Mouse (Mus musculus): ENCODE measurements around the gene Plekha6. TPM values are rescaled to one million over a fixed set of nuclear protein-coding genes. Genes with fewer than 3 reads are reported as not detected.
A peak's percentile ranks its signal among the peaks of the same experiment; 100 is the strongest.

The Plekha6 gene
- polyA plus RNA-seq, 1 experiment from 2014 or later = 8.8 TPM

- no peak overlapping the region for H3K9ac ChIP-seq (ENCODE audit: low read depth, low read length)
- H3K4me2 ChIP-seq (ENCODE audit: low read length) = no peak overlapping the region
- H3K4me1 ChIP-seq (replicated peaks; ENCODE audit: insufficient read depth, low read length) = peaks cover 14% of the 10 kb centered on the region; the same call in 1 of the 2 replicates
- H3K4me3 ChIP-seq (replicated peaks; ENCODE audit: low read depth, low read length) = no peak overlapping the region
- no peaks in the 10 kb centered on the region for H3K9me3 ChIP-seq (replicated peaks; ENCODE audit: low read length)
- no peaks in the 10 kb centered on the region for H3K36me3 ChIP-seq (ENCODE audit: insufficient read depth, low read length)
- WGBS = 71% methylated on average over 2 of the region's 2 CpGs
- DNase-seq (ENCODE audit: low spot score) = no peak
- no peak for ATAC-seq (replicated peaks; ENCODE audit: low FRiP score, low read depth)
- H3K27me3 ChIP-seq (ENCODE audit: insufficient read depth, low read length) = no peaks in the 10 kb centered on the region
- no peak overlapping the region for H3K27ac ChIP-seq
- TF ChIP-seq CTCF (IDR thresholded peaks at IDR 0.05; ENCODE audit: low read depth) = no peak
Observed at GRCm38 (mm10) chr1:133227378-133227777, 63.4 kb downstream of the Plekha6 start.

- Histone ChIP-seq H3K4me2 (ENCODE audit: low read length) (no peak overlapping the region), H3K36me3 (ENCODE audit: insufficient read depth, low read length) (no peaks in the 10 kb centered on the region), H3K4me1 (replicated peaks; ENCODE audit: insufficient read depth, low read length) (0 out of 2 replicates have a peak, but pooled peaks cover 8% of the 10 kb centered on the region), H3K27ac (peak overlapping the region; percentile 31; the same call in 1 of the 2 replicates), H3K9me3 (replicated peaks; ENCODE audit: low read length) (no peaks in the 10 kb centered on the region), H3K27me3 (ENCODE audit: insufficient read depth, low read length) (no peaks in the 10 kb centered on the region), H3K9ac (ENCODE audit: low read depth, low read length) (no peak overlapping the region), H3K4me3 (replicated peaks; ENCODE audit: low read depth, low read length) (no peak overlapping the region)
- DNase-seq (ENCODE audit: low spot score) = peak; percentile 60
- no peak for ATAC-seq (replicated peaks; ENCODE audit: low FRiP score, low read depth)
- no peak for TF ChIP-seq CTCF (IDR thresholded peaks at IDR 0.05; ENCODE audit: low read depth)
- 49% methylated on average over 9 of the region's 9 CpGs for WGBS
Observed at GRCm38 (mm10) chr1:133228809-133229487, 64.9 kb downstream of the Plekha6 start.

DNA sequence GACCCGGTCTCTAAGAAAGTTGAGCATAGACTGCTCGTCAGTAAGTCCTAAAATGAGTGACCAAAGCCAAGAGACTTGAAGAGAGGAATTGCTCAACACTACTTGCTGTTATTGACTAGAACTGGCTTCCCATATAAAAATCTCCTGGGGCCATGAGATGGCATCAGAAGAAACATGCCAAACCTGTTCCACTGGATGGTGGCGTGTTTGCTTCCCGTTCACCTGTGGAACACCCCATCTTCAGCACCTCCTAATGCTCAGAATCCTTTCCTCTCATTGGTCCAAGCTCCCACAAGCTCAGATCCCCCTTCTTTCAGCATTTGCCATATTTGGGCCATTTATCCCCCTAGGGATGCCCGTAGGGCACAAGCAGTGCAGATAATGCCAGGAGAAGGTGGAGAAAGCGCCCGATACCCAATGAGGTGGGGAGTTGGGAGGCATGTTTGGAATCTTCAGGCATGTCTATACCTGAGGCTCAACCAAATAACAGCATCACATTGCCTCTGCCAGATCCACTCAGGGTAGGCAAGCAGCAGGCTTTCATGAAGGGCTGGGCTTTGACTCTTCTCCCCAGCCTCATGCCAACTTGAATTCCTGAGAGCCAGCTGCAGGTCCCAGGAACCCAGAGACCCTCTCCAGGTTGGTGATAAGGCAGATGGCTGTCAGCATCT lies 67.6 kb downstream of the Plekha6 start:
- no peak for DNase-seq (ENCODE audit: low spot score)
- TF ChIP-seq CTCF (IDR thresholded peaks at IDR 0.05; ENCODE audit: low read depth) = no peak
- no peaks in the 10 kb centered on the region for H3K36me3 ChIP-seq (ENCODE audit: insufficient read depth, low read length)
- H3K9me3 ChIP-seq (replicated peaks; ENCODE audit: low read length) = no peaks in the 10 kb centered on the region
- no peak overlapping the region for H3K9ac ChIP-seq (ENCODE audit: low read depth, low read length)
- H3K27me3 ChIP-seq (ENCODE audit: insufficient read depth, low read length) = no peaks in the 10 kb centered on the region
- no peak for ATAC-seq (replicated peaks; ENCODE audit: low FRiP score, low read depth)
- no peak overlapping the region for H3K4me2 ChIP-seq (ENCODE audit: low read length)
- no peak overlapping the region for H3K27ac ChIP-seq
- H3K4me1 ChIP-seq (replicated peaks; ENCODE audit: insufficient read depth, low read length) = peaks cover 17% of the 10 kb centered on the region
- 88% methylated on average over 7 of the region's 7 CpGs for WGBS
- H3K4me3 ChIP-seq (replicated peaks; ENCODE audit: low read depth, low read length) = no peak overlapping the region

- TF ChIP-seq CTCF (IDR thresholded peaks at IDR 0.05; ENCODE audit: low read depth) = no peak
- Histone ChIP-seq H3K36me3 (ENCODE audit: insufficient read depth, low read length) (no peaks in the 10 kb centered on the region), H3K4me3 (replicated peaks; ENCODE audit: low read depth, low read length) (no peak overlapping the region), H3K4me1 (replicated peaks; ENCODE audit: insufficient read depth, low read length) (peaks cover 38% of the 10 kb centered on the region), H3K27ac (no peak overlapping the region), H3K9ac (ENCODE audit: low read depth, low read length) (no peak overlapping the region), H3K4me2 (ENCODE audit: low read length) (no peak overlapping the region), H3K9me3 (replicated peaks; ENCODE audit: low read length) (no peaks in the 10 kb centered on the region), H3K27me3 (ENCODE audit: insufficient read depth, low read length) (no peaks in the 10 kb centered on the region)
- DNase-seq (ENCODE audit: low spot score) (no peak), ATAC-seq (replicated peaks; ENCODE audit: low FRiP score, low read depth) (peak; percentile 52)
- WGBS = 44% methylated on average over 5 of the region's 5 CpGs
Observed at GRCm38 (mm10) chr1:133235909-133236308, 71.9 kb downstream of the Plekha6 start.

DNA sequence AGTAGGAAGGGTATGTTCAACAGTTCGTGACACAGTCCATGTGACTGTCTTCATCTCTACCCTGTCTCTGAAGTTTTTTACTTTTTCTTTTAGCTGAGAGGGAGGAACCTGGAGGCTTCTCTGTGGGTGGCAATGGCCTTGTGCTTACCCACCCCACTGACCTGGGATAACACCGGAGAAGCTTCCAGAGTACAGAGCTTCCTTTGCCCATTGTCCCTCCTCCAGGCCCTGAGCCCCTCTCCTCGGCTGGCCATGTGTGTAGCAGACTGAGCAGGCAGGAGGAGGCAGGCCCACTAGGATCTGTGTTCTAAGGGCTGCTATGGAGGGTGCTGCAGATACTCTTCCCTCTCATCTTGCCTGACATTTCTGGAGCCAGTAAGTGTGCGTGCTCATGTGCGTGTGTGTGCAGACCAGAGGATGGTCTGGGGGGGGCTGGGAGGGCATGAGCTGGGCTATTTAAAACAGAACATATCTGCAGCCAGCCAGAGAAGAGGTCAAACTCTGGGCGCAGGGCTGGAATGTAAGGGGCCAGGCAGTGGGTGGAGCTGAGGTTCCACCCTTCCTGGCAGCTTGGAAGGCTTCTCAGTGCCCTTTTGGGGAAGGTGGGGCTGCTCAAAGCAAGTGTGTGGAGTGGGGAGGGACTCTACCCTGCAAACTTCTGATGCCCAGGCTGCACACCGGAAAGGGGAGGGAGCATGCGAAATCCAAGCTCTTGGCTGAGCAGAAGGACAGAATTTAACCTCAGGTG lies 72.9 kb downstream of the Plekha6 start:
- peak overlapping the region; percentile 81 for H3K27ac ChIP-seq
- no peaks in the 10 kb centered on the region for H3K27me3 ChIP-seq (ENCODE audit: insufficient read depth, low read length)
- H3K4me2 ChIP-seq (ENCODE audit: low read length) = 0 out of 2 replicates have a peak overlapping the region, but pooled peaks have one; percentile 1
- WGBS = 25% methylated on average over 8 of the region's 8 CpGs
- ATAC-seq (replicated peaks; ENCODE audit: low FRiP score, low read depth) (peak; percentile 73), DNase-seq (ENCODE audit: low spot score) (peak; percentile 69)
- no peak overlapping the region for H3K4me3 ChIP-seq (replicated peaks; ENCODE audit: low read depth, low read length)
- H3K4me1 ChIP-seq (replicated peaks; ENCODE audit: insufficient read depth, low read length) = peaks cover 38% of the 10 kb centered on the region
- H3K9me3 ChIP-seq (replicated peaks; ENCODE audit: low read length) = no peaks in the 10 kb centered on the region
- no peak for TF ChIP-seq CTCF (IDR thresholded peaks at IDR 0.05; ENCODE audit: low read depth)
- H3K9ac ChIP-seq (ENCODE audit: low read depth, low read length) = no peak overlapping the region
- H3K36me3 ChIP-seq (ENCODE audit: insufficient read depth, low read length) = no peaks in the 10 kb centered on the region

GRCm38 (mm10) chr1:133237670-133238069 lies 73.7 kb downstream of the Plekha6 start:
- DNase-seq (ENCODE audit: low spot score) = peak; percentile 85
- H3K4me1 ChIP-seq (replicated peaks; ENCODE audit: insufficient read depth, low read length) = peaks cover 38% of the 10 kb centered on the region
- WGBS = 4% methylated on average over 11 of the region's 11 CpGs

More at GRCm38 (mm10) chr1:133237670-133238069, 73.7 kb downstream of the Plekha6 start:
- Histone ChIP-seq H3K27me3 (ENCODE audit: insufficient read depth, low read length) (no peaks in the 10 kb centered on the region), H3K4me3 (replicated peaks; ENCODE audit: low read depth, low read length) (no peak overlapping the region), H3K9me3 (replicated peaks; ENCODE audit: low read length) (no peaks in the 10 kb centered on the region), H3K4me2 (ENCODE audit: low read length) (no peak overlapping the region), H3K9ac (ENCODE audit: low read depth, low read length) (no peak overlapping the region), H3K36me3 (ENCODE audit: insufficient read depth, low read length) (no peaks in the 10 kb centered on the region), H3K27ac (peak overlapping the region; percentile 79)
- no peak for TF ChIP-seq CTCF (IDR thresholded peaks at IDR 0.05; ENCODE audit: low read depth)
- peak; percentile 63; the same call in 1 of the 2 replicates for ATAC-seq (replicated peaks; ENCODE audit: low FRiP score, low read depth)
